Mouse (Mus musculus): Measurements from ENCODE around the gene Enox2.

Enox2 gene

GRCm38 (mm10) chrX:49002892-49003291 is 285.2 kb downstream of the Enox2 start:
- ATAC-seq (ENCODE audit: low TSS enrichment) = no peak

GRCm38 (mm10) chrX:48985653-48986052 is 302.4 kb downstream of the Enox2 start:
- ATAC-seq (ENCODE audit: low TSS enrichment) = no peak

- ATAC-seq (ENCODE audit: low TSS enrichment) = no peak
Observed at GRCm38 (mm10) chrX:48984451-48984850, 303.6 kb downstream of the Enox2 start.

All from frontal cortex, adult (tissue).